Mouse (Mus musculus): ENCODE data around the gene Cnr2.

- TF ChIP-seq CTCF (IDR thresholded peaks at IDR 0.05; ENCODE audit: control insufficient read depth, insufficient read depth, insufficient read length) (no peak), USF1 (IDR thresholded peaks at IDR 0.05; ENCODE audit: low read depth) (no peak), FOSL1 (IDR thresholded peaks at IDR 0.05; ENCODE audit: insufficient read depth, low read length, poor library complexity, severe bottlenecking) (no peak), MYOG (IDR thresholded peaks at IDR 0.05; ENCODE audit: control insufficient read depth, extremely low read depth, insufficient read length) (no peak), MAX (IDR thresholded peaks at IDR 0.05) (no peak), MYOD1 (IDR thresholded peaks at IDR 0.05; ENCODE audit: control insufficient read depth, insufficient read length, low read depth) (no peak), CEBPB (IDR thresholded peaks at IDR 0.05; ENCODE audit: low read depth) (no peak)
These were observed 20.3 kb upstream of the Cnr2 start for GRCm38 (mm10) chr4:135874564-135875535.

All from C2C12 (cell line).